Mouse (Mus musculus) MEL (cell line): Measurements from ENCODE around the gene Sgf29. TPM values are rescaled to one million over a fixed set of nuclear protein-coding genes. Genes with fewer than 3 reads are reported as not detected.
A peak's percentile ranks its signal among the peaks of the same experiment; 100 is the strongest.
"Not testable (repeated sequence)": the region's sequence is repeated elsewhere in the genome, so short reads cannot be mapped to it uniquely, and the experiment has no call there.

Experiments
- DNase-seq: peaks from one replicate; pipeline ENCODE4 v3.0.0; 2011; ENCODE audit warnings: low read depth, low spot score
- H3K27ac ChIP-seq: 2 replicates; pipeline ENCODE4 v1.5.1; 2012; ENCODE audit warnings: low read depth, mild to moderate bottlenecking, control low read depth, low read length, moderate library complexity; ENCODE audit not compliant: control insufficient read depth
- H3K27me3 ChIP-seq, 2 experiments: fragments of 150-350 bp in 1 of 2; sonication (generic) in 1 of 2; 2 replicates each; pipeline ENCODE4 v1.6.1; 2012; ENCODE audit warnings: low read length in 2 of 2, mild to moderate bottlenecking in 2 of 2, improper control_type of control experiment in 1 of 2, moderate library complexity in 1 of 2; ENCODE audit not compliant: insufficient read depth in 2 of 2, control insufficient read depth in 1 of 2
- H3K36me3 ChIP-seq, 2 experiments: 2 replicates each; pipeline ENCODE4 v1.6.1; 2012 to 2014; ENCODE audit warnings: low read length in 2 of 2, improper control_type of control experiment in 1 of 2, inconsistent platforms in 1 of 2, mild to moderate bottlenecking in 1 of 2; ENCODE audit not compliant: insufficient read depth in 2 of 2, control insufficient read depth in 1 of 2
- H3K4me1 ChIP-seq, 2 experiments: fragments of 150-350 bp in 1 of 2; sonication (generic) in 1 of 2; 2 replicates each; pipeline ENCODE4 v1.6.1; 2012; ENCODE audit warnings: low read length in 2 of 2, improper control_type of control experiment in 1 of 2, mild to moderate bottlenecking in 1 of 2; ENCODE audit not compliant: insufficient read depth in 2 of 2, control insufficient read depth in 1 of 2
- H3K4me3 ChIP-seq, 2 experiments: fragments of 150-350 bp in 1 of 2; sonication (generic) in 1 of 2; 2 replicates each; pipeline ENCODE4 v1.5.1; 2012; ENCODE audit warnings: low read depth in 2 of 2, low read length in 2 of 2, mild to moderate bottlenecking in 2 of 2, moderate library complexity in 2 of 2, control low read depth in 1 of 2, improper control_type of control experiment in 1 of 2; ENCODE audit not compliant: control insufficient read depth in 1 of 2, insufficient read depth in 1 of 2
- H3K79me2 ChIP-seq: 2 replicates; pipeline ENCODE4 v1.6.1; 2012; ENCODE audit warnings: mild to moderate bottlenecking, low read length, moderate library complexity; ENCODE audit not compliant: control insufficient read depth, poor library complexity, insufficient read depth
- H3K9ac ChIP-seq: 2 replicates; pipeline ENCODE4 v1.6.1; 2012; ENCODE audit warnings: low read depth, mild to moderate bottlenecking, control low read depth, low read length, moderate library complexity; ENCODE audit not compliant: control insufficient read depth, poor library complexity, severe bottlenecking
- H3K9me3 ChIP-seq: fragments of 150-350 bp; sonication (generic); replicated peaks from 2 replicates; pipeline ENCODE4 v1.6.1; 2012; ENCODE audit warnings: mild to moderate bottlenecking, low read length, improper control_type of control experiment, moderate library complexity; ENCODE audit not compliant: insufficient read depth
- CTCF ChIP-seq, 3 experiments: IDR thresholded peaks in 2 of 3; conservative IDR thresholded peaks in 1 of 3; 2 replicates each; pipeline ENCODE4 v1.5.1; 2011 to 2012; ENCODE audit warnings: low read length in 3 of 3, low read depth in 2 of 3, mild to moderate bottlenecking in 2 of 3, improper control_type of control experiment in 1 of 3, inconsistent platforms in 1 of 3, mixed read lengths in 1 of 3, moderate library complexity in 1 of 3; ENCODE audit not compliant: control insufficient read depth in 1 of 3, insufficient read depth in 1 of 3, poor library complexity in 1 of 3, severe bottlenecking in 1 of 3
- ELF1 ChIP-seq: IDR thresholded peaks from 2 replicates; pipeline ENCODE4 v1.6.1; 2014; ENCODE audit warnings: low read depth, mild to moderate bottlenecking, inconsistent platforms, low read length, improper control_type of control experiment, moderate library complexity
- GATA1 ChIP-seq: IDR thresholded peaks from 2 replicates; pipeline ENCODE4 v1.6.1; 2011; ENCODE audit warnings: low read depth, low read length, improper control_type of control experiment
- KAT2A ChIP-seq: conservative IDR thresholded peaks from 2 replicates; pipeline ENCODE4 v1.6.1; 2012; ENCODE audit warnings: low read depth, low read length, improper control_type of control experiment, inconsistent platforms
- MAFK ChIP-seq: IDR thresholded peaks from 2 replicates; pipeline ENCODE4 v1.6.1; 2011; ENCODE audit warnings: low read depth, mild to moderate bottlenecking, low read length, improper control_type of control experiment, borderline replicate concordance
- MXI1 ChIP-seq: IDR thresholded peaks from 2 replicates; pipeline ENCODE4 v1.6.1; 2011; ENCODE audit warnings: mild to moderate bottlenecking, low read depth, low read length, improper control_type of control experiment
- MYB ChIP-seq: IDR thresholded peaks from 2 replicates; pipeline ENCODE4 v1.6.1; 2011; ENCODE audit warnings: mild to moderate bottlenecking, low read depth, low read length, improper control_type of control experiment
- MYC ChIP-seq: IDR thresholded peaks from 2 replicates; pipeline ENCODE4 v1.6.1; 2011; ENCODE audit warnings: low read depth, mild to moderate bottlenecking, low read length, improper control_type of control experiment, moderate library complexity
- NELFE ChIP-seq: IDR thresholded peaks from 2 replicates; pipeline ENCODE4 v1.6.1; 2011; ENCODE audit warnings: low read depth, low read length, improper control_type of control experiment
- POLR2A ChIP-seq, 2 experiments: IDR thresholded peaks; 2 replicates each; pipeline ENCODE4 v1.6.1; 2011 to 2012; ENCODE audit warnings: low read length in 2 of 2, mild to moderate bottlenecking in 2 of 2, control low read depth in 1 of 2, improper control_type of control experiment in 1 of 2, low read depth in 1 of 2, moderate library complexity in 1 of 2; ENCODE audit not compliant: control insufficient read depth in 1 of 2, insufficient read depth in 1 of 2, poor library complexity in 1 of 2
- RAD21 ChIP-seq: IDR thresholded peaks from 2 replicates; pipeline ENCODE4 v1.6.1; 2011; ENCODE audit warnings: mild to moderate bottlenecking, low read depth, low read length, improper control_type of control experiment
- SIN3A ChIP-seq: IDR thresholded peaks from 2 replicates; pipeline ENCODE4 v1.6.1; 2012; ENCODE audit warnings: low read length, improper control_type of control experiment, inconsistent platforms
- SMC3 ChIP-seq: IDR thresholded peaks from 2 replicates; pipeline ENCODE4 v1.6.1; 2011; ENCODE audit warnings: low read depth, low read length, improper control_type of control experiment
- TBP ChIP-seq: IDR thresholded peaks from 2 replicates; pipeline ENCODE4 v1.8.0; 2011; ENCODE audit warnings: low read depth, low read length, improper control_type of control experiment
- USF1 ChIP-seq: IDR thresholded peaks from 2 replicates; pipeline ENCODE4 v1.6.1; 2014; ENCODE audit warnings: low read depth, mild to moderate bottlenecking, inconsistent platforms, low read length, improper control_type of control experiment, moderate library complexity
- ZC3H11A ChIP-seq: IDR thresholded peaks from 2 replicates; pipeline ENCODE4 v1.6.1; 2012; ENCODE audit warnings: low read depth, mild to moderate bottlenecking, inconsistent platforms, low read length, improper control_type of control experiment
- ZNF384 ChIP-seq: IDR thresholded peaks from 2 replicates; pipeline ENCODE4 v1.6.1; 2012; ENCODE audit warnings: low read depth, mild to moderate bottlenecking, inconsistent platforms, low read length, improper control_type of control experiment
- polyA plus RNA-seq, 2 experiments: library from polyadenylated mRNA; stranded (reverse) in 1 of 2; unstranded in 1 of 2; fragments of >175 nt in 1 of 2; fragments of >200 nt in 1 of 2; gene quantifications; 2 replicates each; pipeline versions ENCODE4 v1.2.1 to v1.2.4; 2012; ENCODE audit warnings: low replicate concordance in 2 of 2, low read depth in 1 of 2; ENCODE audit not compliant: insufficient read length in 2 of 2, insufficient read depth in 1 of 2, missing spikeins in 1 of 2
- total RNA-seq: library from RNA; depleted of rRNA; stranded (reverse); fragments of 300-350 nt; gene quantifications from 2 replicates; pipeline ENCODE4 v1.2.3, GENCODE M21; 2012

The Sgf29 gene
- total and polyA plus RNA-seq, 3 experiments = 81.7 to 117 TPM; not detected in 1

DNA sequence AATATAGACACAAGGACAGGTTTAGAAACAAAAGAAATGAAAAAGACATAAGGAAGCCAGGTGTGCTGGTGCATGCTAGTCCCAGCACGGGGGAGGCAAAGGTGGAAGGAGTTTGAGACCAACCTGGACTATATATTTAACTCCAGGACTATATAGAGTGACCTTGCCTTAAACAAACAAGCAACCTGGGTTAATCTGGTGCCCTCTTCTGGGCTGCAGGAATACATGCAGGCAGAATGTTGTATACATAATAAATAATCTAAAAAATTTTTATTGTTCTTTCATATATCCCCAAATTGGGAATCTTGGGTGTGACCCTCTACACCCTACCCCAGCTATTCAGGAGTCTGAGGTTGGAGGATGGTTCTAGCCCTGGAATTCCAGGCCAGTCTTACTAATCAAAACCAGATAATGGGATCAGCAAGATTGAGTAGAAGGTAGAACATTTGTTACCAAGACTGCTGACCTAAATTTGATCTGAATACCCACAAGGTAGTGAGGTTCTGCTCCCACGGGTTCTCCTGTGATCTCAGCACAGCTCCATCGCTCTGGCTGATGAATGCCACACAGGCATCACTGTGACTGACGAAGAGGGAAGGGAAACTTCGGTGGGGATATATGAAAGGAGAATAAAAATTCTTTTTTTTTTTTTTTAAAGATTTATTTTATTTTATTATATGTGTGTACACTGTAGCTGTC lies 6.4 kb upstream of the Sgf29 start:
- no peaks in the 10 kb centered on the region for H3K79me2 ChIP-seq
- H3K9ac ChIP-seq = peak overlapping the region; percentile 9; the same call in 1 of the 2 replicates
- no peak overlapping the region for H3K27ac ChIP-seq
- H3K36me3 ChIP-seq = peaks cover 0 to 10% of the 10 kb centered on the region in 2 experiments; a peak in 2 of 4 replicates
- H3K4me3 ChIP-seq = peak overlapping the region; percentile 0 to 18; a peak in 2 of 4 replicates
- peak; percentile 56 for DNase-seq
- H3K4me1 ChIP-seq = peaks cover 0 to 16% of the 10 kb centered on the region in 2 experiments; a peak in 3 of 4 replicates
- H3K27me3 ChIP-seq = no peaks in the 10 kb centered on the region
- no peaks in the 10 kb centered on the region for H3K9me3 ChIP-seq
- no peak for TF ChIP-seq GATA1
- TF ChIP-seq USF1 = no peak
- TF ChIP-seq SMC3 = peak; percentile 40
- TF ChIP-seq ELF1 = no peak
- TF ChIP-seq ZC3H11A = 0 out of 2 replicates have a peak, but pooled peaks have one; percentile 10
- no peak for TF ChIP-seq NELFE
- TF ChIP-seq MYB = no peak
- peak; percentile 32 for TF ChIP-seq RAD21
- peak; percentile 35; the same call in 1 of the 2 replicates for TF ChIP-seq MXI1
- TF ChIP-seq CTCF (IDR thresholded peaks at IDR 0.05 in 2 of 3, conservative IDR thresholded peaks at IDR 0.05 in 1 of 3; ENCODE audit: control insufficient read depth in 1 of 3, insufficient read depth in 1 of 3, low read depth in 2 of 3, low read length in 3 of 3, poor library complexity in 1 of 3, severe bottlenecking in 1 of 3) = peak; percentile 24 to 50 (median 30); a peak in 4 of 6 replicates
- no peak for TF ChIP-seq KAT2A
- no peak for TF ChIP-seq POLR2A (IDR thresholded peaks at IDR 0.05; ENCODE audit: control insufficient read depth in 1 of 2, insufficient read depth in 1 of 2, low read depth in 1 of 2, low read length in 2 of 2, poor library complexity in 1 of 2)
- TF ChIP-seq, all 39 proteins: peak for 5

DNA sequence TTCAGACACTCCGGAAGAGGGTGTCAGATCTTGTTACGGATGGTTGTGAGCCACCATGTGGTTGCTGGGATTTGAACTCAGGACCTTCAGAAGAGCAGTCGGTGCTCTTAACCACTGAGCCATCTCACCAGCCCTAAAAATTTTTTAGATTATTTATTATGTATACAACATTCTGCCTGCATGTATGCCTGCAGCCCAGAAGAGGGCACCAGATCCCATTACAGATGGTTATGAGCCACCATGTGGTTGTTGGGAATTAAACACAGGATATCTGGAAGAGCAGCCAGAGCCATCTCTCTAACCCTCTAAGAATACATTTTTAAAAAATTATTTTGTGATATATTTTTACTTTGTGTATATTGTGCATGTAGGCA lies 5.9 kb upstream of the Sgf29 start:
- Histone ChIP-seq H3K36me3 (peaks cover 0 to 10% of the 10 kb centered on the region in 2 experiments; a peak in 2 of 4 replicates), H3K4me1 (peaks cover 0 to 16% of the 10 kb centered on the region in 2 experiments; a peak in 3 of 4 replicates)
- not testable (repeated sequence) for H3K79me2 ChIP-seq, H3K9ac ChIP-seq, H3K27ac ChIP-seq, H3K27me3 ChIP-seq, H3K9me3 ChIP-seq, H3K4me3 ChIP-seq
- peak; percentile 33 for TF ChIP-seq RAD21
- peak; percentile 48; the same call in 1 of the 2 replicates for TF ChIP-seq SIN3A
- peak; percentile 49 for TF ChIP-seq ZC3H11A
- peak; percentile 52 for TF ChIP-seq SMC3
- peak; percentile 98 for TF ChIP-seq TBP
- 0 out of 2 replicates have a peak, but pooled peaks have one; percentile 15 for TF ChIP-seq ZNF384
- TF ChIP-seq MYC = peak; percentile 81; the same call in 1 of the 2 replicates
- TF ChIP-seq MAFK = peak; percentile 84; the same call in 1 of the 2 replicates
- TF ChIP-seq CTCF (IDR thresholded peaks at IDR 0.05 in 2 of 3, conservative IDR thresholded peaks at IDR 0.05 in 1 of 3; ENCODE audit: control insufficient read depth in 1 of 3, insufficient read depth in 1 of 3, low read depth in 2 of 3, low read length in 3 of 3, poor library complexity in 1 of 3, severe bottlenecking in 1 of 3) = peak; percentile 32 to 62 (median 39); a peak in 5 of 6 replicates
- peak; percentile 80 for DNase-seq
